Mouse (Mus musculus): ENCODE data around the gene Ccnq. TPM values are rescaled to one million over a fixed set of nuclear protein-coding genes. Genes with fewer than 3 reads are reported as not detected.
A peak's percentile ranks its signal among the peaks of the same experiment; 100 is the strongest.

Ccnq gene
- polyA plus RNA-seq, 1 experiment: 51.3 TPM

DNA sequence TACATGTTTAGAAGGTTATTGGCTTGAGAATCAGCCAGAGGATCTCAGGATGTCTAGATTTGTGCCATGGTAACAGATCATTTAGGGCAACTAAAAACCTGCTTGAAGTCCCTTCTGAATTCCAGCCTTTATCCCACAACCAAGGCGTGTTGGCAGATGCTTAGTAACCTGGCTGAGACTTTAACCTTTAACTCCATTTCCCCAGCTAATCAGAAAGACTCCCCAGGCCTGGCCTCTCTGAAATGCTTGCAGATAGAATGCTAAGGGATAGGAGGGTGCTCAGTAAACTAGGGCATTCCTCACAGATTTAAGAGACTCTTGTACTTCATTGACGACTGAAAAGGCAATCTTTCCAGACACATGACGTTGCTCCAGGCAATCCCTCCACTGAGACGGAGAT is 33.9 kb downstream of the Ccnq start:
- H3K4me3 ChIP-seq (replicated peaks): no peak overlapping the region
- no peaks in the 10 kb centered on the region for H3K9me3 ChIP-seq
- H3K27me3 ChIP-seq (replicated peaks): peaks cover 5% of the 10 kb centered on the region
- no peaks in the 10 kb centered on the region for H3K36me3 ChIP-seq (replicated peaks; ENCODE audit: low read length)
- no peaks in the 10 kb centered on the region for H3K4me1 ChIP-seq
- TF ChIP-seq FLI1 (IDR thresholded peaks at IDR 0.05; ENCODE audit: low read length) (no peak), GATA1 (IDR thresholded peaks at IDR 0.05; ENCODE audit: borderline replicate concordance, low read length) (no peak)

DNA sequence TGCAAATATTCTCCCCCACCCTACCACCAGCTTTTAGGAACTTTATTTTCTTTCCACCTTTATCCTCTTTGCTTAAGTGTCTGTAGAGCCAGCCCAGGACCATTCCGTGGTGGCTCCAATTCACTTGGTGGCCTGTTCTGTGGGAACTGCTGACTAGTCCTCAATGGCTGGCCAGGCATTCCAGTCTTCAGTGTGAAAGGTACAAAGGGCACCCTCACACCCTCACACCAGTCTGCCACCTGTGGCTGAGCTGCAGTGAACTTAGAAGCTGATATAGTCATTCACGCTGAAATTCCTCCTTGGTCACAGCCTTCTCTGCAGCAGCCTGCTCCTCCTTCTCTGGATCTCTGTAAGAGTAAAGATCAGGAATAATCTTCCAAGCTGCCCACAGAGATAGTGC is 42.9 kb downstream of the Ccnq start:
- TF ChIP-seq FLI1 (IDR thresholded peaks at IDR 0.05; ENCODE audit: low read length): no peak
- TF ChIP-seq GATA1 (IDR thresholded peaks at IDR 0.05; ENCODE audit: borderline replicate concordance, low read length): no peak
- Histone ChIP-seq H3K9me3 (peaks cover 3% of the 10 kb centered on the region; the same call in 1 of the 2 replicates), H3K4me3 (replicated peaks) (no peak overlapping the region), H3K36me3 (replicated peaks; ENCODE audit: low read length) (no peaks in the 10 kb centered on the region), H3K4me1 (peaks cover 53% of the 10 kb centered on the region), H3K27me3 (replicated peaks) (peaks cover 2% of the 10 kb centered on the region)

GRCm38 (mm10) chr11:78706026-78706425 is 45.5 kb downstream of the Ccnq start:
- TF ChIP-seq FLI1 (IDR thresholded peaks at IDR 0.05; ENCODE audit: low read length) (no peak), GATA1 (IDR thresholded peaks at IDR 0.05; ENCODE audit: borderline replicate concordance, low read length) (no peak)
- Histone ChIP-seq H3K4me3 (replicated peaks) (no peak overlapping the region), H3K36me3 (replicated peaks; ENCODE audit: low read length) (no peaks in the 10 kb centered on the region), H3K27me3 (replicated peaks) (no peaks in the 10 kb centered on the region), H3K4me1 (peaks cover 77% of the 10 kb centered on the region), H3K9me3 (no peaks in the 10 kb centered on the region)

DNA sequence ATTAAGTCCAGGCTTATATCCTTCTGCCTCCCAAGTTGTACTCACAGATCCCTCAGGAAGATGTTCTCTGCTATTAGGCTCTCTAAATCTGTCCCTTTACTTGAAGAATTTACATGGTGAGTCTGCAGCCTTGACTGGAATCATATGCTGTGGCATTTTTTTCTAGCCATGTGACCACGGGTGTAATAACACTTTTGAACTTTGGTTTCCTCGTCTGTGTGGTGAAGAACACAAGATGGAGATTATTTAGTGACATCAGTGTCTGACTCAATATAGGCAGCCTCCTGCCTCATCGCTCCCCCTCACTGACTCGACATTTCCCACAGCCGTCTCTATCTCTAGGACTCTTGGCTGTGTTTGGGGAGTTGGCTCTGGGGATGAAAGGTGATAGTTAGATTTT is 48.4 kb downstream of the Ccnq start:
- Histone ChIP-seq H3K27me3 (replicated peaks) (no peaks in the 10 kb centered on the region), H3K4me3 (replicated peaks) (peak overlapping the region; percentile 73), H3K9me3 (no peaks in the 10 kb centered on the region), H3K4me1 (peaks cover 75% of the 10 kb centered on the region), H3K36me3 (replicated peaks; ENCODE audit: low read length) (no peaks in the 10 kb centered on the region)
- no peak for TF ChIP-seq FLI1 (IDR thresholded peaks at IDR 0.05; ENCODE audit: low read length)
- TF ChIP-seq GATA1 (IDR thresholded peaks at IDR 0.05; ENCODE audit: borderline replicate concordance, low read length): no peak

DNA sequence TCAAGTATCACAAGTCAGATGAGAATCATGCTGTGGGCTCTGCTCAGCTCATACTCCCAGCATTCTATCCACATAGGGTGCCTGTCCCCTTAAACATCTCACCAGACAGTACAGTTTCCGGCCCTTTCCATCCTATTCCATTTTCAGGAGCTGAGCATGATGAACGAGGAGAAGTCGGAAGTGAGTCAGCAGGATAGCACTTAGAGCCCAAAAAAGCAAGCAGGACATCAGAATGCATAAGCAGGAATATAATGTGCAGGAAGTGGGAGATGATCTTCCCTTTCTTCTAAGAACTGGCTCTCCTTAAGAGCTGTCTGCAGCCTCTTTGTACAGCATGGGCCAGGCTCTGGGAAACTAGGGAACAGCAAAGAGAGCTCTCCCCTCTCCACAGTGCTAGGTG is 49.2 kb downstream of the Ccnq start:
- Histone ChIP-seq H3K4me1 (peaks cover 67% of the 10 kb centered on the region), H3K9me3 (no peaks in the 10 kb centered on the region), H3K27me3 (replicated peaks) (no peaks in the 10 kb centered on the region), H3K36me3 (replicated peaks; ENCODE audit: low read length) (no peaks in the 10 kb centered on the region), H3K4me3 (replicated peaks) (peak overlapping the region; percentile 73)
- TF ChIP-seq GATA1 (IDR thresholded peaks at IDR 0.05; ENCODE audit: borderline replicate concordance, low read length) (no peak), FLI1 (IDR thresholded peaks at IDR 0.05; ENCODE audit: low read length) (no peak)

Other genes with a start within 250 kb of the Ccnq start
- gene Sebox, start 248.3 kb downstream of the Ccnq start, polyA plus RNA-seq (2012; ENCODE audit: insufficient read depth, low replicate concordance): not detected in 2 replicates
- gene Tmem199, start 239.6 kb downstream of the Ccnq start, polyA plus RNA-seq (2012; ENCODE audit: insufficient read depth, low replicate concordance): 12.0 and 12.6 TPM in 2 replicates
- 1.8 and 16.7 TPM in 2 replicates for gene Poldip2, start 239.5 kb downstream of the Ccnq start, polyA plus RNA-seq (2012; ENCODE audit: insufficient read depth, low replicate concordance)
- gene Tnfaip1, start 215.4 kb downstream of the Ccnq start, polyA plus RNA-seq (2012; ENCODE audit: insufficient read depth, low replicate concordance): 0.68 TPM in 1 of 2 replicates, not detected in the other
- gene Ift20, start 215.4 kb downstream of the Ccnq start, polyA plus RNA-seq (2012; ENCODE audit: insufficient read depth, low replicate concordance): 104 and 119 TPM in 2 replicates
- gene Tmem97, start 201.0 kb downstream of the Ccnq start, polyA plus RNA-seq (2012; ENCODE audit: insufficient read depth, low replicate concordance): 24.2 and 39.2 TPM in 2 replicates
- 18.4 and 67.9 TPM in 2 replicates for gene Nlk, start 54.4 kb downstream of the Ccnq start, polyA plus RNA-seq (2012; ENCODE audit: insufficient read depth, low replicate concordance)
- gene Lyrm9, start 74.9 kb upstream of the Ccnq start, polyA plus RNA-seq (2012; ENCODE audit: insufficient read depth, low replicate concordance): 62.0 and 120 TPM in 2 replicates
- 0.06 TPM in 1 of 2 replicates, not detected in the other for gene Nos2, start 169.1 kb upstream of the Ccnq start, polyA plus RNA-seq (2012; ENCODE audit: insufficient read depth, low replicate concordance)
- 29.7 and 38.1 TPM in 2 replicates for gene Lgals9, start 233.2 kb upstream of the Ccnq start, polyA plus RNA-seq (2012; ENCODE audit: insufficient read depth, low replicate concordance)